Mouse (Mus musculus): ENCODE data around the gene Uap1l1.

Uap1l1 gene

DNA sequence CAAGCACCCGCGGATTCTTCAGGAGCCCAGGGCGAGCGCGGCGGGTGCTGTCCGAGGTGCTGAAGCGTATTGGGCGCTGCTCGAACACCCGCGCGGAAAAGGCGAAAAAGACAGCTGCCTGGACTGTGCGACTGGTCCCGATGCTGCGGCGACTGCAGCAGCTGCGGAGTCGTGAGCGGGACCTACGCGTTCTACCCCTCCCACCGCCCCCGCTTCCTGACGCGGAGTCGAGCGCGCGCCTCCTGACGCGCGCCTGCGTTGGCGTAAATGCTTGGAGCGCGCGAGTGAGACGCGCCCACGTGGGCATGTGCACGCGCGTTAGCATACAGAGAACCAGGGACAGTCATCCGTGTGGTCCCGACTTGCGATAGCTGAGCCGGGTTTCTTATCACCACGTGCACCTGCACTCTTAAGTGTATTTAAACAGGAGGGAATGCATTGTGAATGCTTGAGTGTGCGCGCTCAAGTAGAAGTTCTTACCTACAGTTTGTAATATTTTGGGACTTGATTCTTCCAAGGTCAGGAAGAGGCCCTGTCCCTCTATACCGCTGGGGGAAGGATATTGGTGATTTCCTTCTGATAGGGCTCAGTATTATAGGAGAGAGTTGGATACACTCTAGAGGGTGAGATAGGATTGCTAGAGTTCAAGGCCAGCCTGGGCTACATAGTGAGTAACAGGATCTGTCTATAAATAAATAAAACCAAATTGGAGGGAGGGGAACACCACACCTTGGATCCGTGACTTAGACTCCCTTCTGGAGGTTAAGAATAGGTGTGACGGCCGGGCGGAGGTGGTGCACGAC lies 46.3 kb downstream of the Uap1l1 start, which contains the start of gene Grin1:
Gene Grin1 (minus strand): TSS at position 217 of the 803 bp plus-strand sequence.
- DNase-seq (ENCODE audit: low read depth, low spot score): peak; percentile 79

- no peak for DNase-seq (ENCODE audit: low read depth, low spot score)
These were observed 47.1 kb downstream of the Uap1l1 start for GRCm38 (mm10) chr2:25318119-25318966.

DNA sequence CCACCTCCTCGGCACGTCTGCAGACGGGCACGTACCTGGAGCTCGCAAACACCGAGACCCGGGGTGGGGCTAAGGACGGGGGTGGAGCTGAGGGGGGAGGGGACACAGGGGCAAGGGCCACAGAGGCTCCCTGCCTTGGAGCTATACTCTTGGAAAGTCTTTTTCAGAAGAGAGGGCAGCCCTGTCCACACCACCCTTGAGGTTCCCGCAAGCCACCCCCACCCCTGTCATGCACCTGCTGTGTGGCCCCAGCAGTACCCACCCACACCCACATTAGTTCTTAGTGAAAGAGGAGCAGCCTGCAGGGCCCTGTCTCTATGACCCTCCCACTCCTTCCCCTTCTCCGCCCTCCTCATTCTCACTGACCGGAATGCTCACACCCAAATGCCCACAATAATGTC lies 54.0 kb downstream of the Uap1l1 start:
- DNase-seq (ENCODE audit: low read depth, low spot score): no peak

DNA sequence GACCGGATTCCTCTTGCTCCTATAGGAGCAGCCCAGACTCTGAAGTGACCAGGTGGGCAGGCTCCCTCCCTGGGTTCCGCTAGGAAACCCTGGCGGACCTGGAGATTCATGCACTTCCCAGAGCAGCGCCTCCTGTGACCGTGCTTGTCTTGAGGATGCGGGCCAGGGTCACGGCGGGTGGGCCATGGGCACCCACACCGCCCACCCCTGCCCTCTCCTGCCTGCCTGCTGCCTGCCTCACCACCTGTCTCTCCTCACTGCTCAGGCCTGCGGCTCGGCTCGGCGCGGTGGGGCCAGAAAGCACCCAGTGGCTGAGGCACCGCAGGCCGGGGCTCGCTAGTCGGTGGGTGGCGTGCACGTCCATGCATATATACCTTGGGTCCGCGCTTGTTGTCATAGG lies 54.5 kb downstream of the Uap1l1 start:
- no peak for DNase-seq (ENCODE audit: low read depth, low spot score)

DNA sequence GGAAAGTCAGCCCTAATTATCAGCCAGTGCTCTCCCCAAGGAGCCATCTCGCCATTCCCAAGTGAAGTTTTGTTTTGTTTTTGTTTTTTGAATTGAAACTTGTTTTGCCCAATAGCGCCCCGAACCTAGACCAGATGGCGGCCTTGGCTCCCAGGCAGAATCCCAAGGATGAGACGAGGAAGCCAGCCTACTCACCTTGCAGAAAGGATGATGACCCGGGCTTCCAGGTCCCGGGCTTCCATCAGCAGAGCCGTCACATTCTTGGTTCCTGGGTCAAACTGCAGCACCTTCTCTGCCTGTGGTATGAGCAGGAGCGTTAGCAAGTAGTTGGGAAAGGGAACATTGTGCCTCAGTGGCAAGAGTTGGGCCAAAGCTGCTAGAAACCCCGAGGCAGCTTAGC lies 55.3 kb downstream of the Uap1l1 start:
- no peak for DNase-seq (ENCODE audit: low read depth, low spot score)
